Mouse (Mus musculus) cerebellum, adult 2 months (tissue): ENCODE data around the gene Rora.

Experiments
- CTCF ChIP-seq: fragments of 200-500 bp; IDR thresholded peaks from 2 replicates; pipeline ENCODE4 v1.5.1; 2011; ENCODE audit warnings: low read depth, mild to moderate bottlenecking, control low read depth, low read length, moderate library complexity, borderline replicate concordance; ENCODE audit not compliant: insufficient read depth
- POLR2A ChIP-seq: fragments of 200-500 bp; IDR thresholded peaks from 2 replicates; pipeline ENCODE4 v1.6.1; 2011; ENCODE audit warnings: low read length, control low read depth, borderline replicate concordance; ENCODE audit not compliant: insufficient read depth

DNA sequence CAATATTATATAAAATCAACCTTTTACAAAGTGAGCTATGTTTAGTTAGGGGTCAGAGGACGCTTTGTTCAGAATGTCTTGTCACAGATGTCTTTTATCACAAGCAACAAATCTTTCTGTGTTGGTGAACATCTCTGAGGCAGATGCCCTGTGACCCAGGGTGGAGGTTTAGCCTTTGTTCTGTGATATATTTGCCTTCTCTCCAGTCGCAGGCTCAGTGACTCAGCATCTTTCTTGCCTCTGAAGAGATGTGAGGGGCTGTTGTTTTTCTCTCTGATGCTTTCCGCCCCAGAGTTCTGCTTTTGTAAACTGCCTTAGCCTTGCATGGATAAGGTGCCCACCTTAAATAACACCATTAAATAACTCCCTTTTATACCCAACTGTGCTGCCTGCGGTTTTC lies 488.3 kb downstream of the Rora start:
- no peak for TF ChIP-seq CTCF
- TF ChIP-seq POLR2A: no peak
